Mouse (Mus musculus) lung, postnatal 0 days (tissue): Measurements from ENCODE around the gene Ccser1. TPM values are rescaled to one million over a fixed set of nuclear protein-coding genes. Genes with fewer than 3 reads are reported as not detected.

Source experiments
- ATAC-seq: fragments of 200-750 bp; cut with Nextera tagmentation; 2 replicates; pipeline ENCODE4 v1.8.0; 2017; ENCODE audit warnings: moderate library complexity
- DNase-seq: peaks from one replicate; pipeline ENCODE4 v3.0.0-alpha.2; 2016; ENCODE audit warnings: low spot score
- H3K27ac ChIP-seq: fragments of 300-500 bp; sonication (generic); 2 replicates; pipeline ENCODE4 v1.5.1; 2014; ENCODE audit warnings: antibody characterized with exemption, mild to moderate bottlenecking, low read length, mixed read lengths
- H3K27me3 ChIP-seq: fragments of 300-500 bp; sonication (generic); replicated peaks from 2 replicates; pipeline ENCODE4 v1.6.1; 2014; ENCODE audit warnings: low read length, mixed read lengths; ENCODE audit not compliant: insufficient read depth
- H3K36me3 ChIP-seq: fragments of 300-500 bp; sonication (generic); 2 replicates; pipeline ENCODE4 v1.6.1; 2014; ENCODE audit warnings: low read length, mixed read lengths; ENCODE audit not compliant: insufficient read depth
- H3K4me1 ChIP-seq: fragments of 300-500 bp; sonication (generic); 2 replicates; pipeline ENCODE4 v1.6.1; 2014; ENCODE audit warnings: antibody characterized with exemption, low read depth, low read length, mixed read lengths; ENCODE audit not compliant: insufficient read depth
- H3K4me2 ChIP-seq: fragments of 300-500 bp; sonication (generic); replicated peaks from 2 replicates; pipeline ENCODE4 v1.6.1; 2014; ENCODE audit warnings: low read depth, mild to moderate bottlenecking, low read length, moderate library complexity, mixed read lengths
- H3K4me3 ChIP-seq: fragments of 300-500 bp; sonication (generic); 2 replicates; pipeline ENCODE4 v1.5.1; 2014; ENCODE audit warnings: low read depth, low read length
- H3K9ac ChIP-seq: fragments of 300-500 bp; sonication (generic); replicated peaks from 2 replicates; pipeline ENCODE4 v1.6.1; 2014; ENCODE audit warnings: low read depth, mild to moderate bottlenecking
- H3K9me3 ChIP-seq: fragments of 300-500 bp; sonication (generic); 2 replicates; pipeline ENCODE4 v1.6.1; 2016; ENCODE audit warnings: low read length, mixed read lengths
- CTCF ChIP-seq: IDR thresholded peaks from 2 replicates; pipeline ENCODE4 v1.5.1; 2016; ENCODE audit warnings: antibody characterized with exemption, mild to moderate bottlenecking
- EP300 ChIP-seq: IDR thresholded peaks from 2 replicates; pipeline ENCODE4 v1.6.1; 2016; ENCODE audit warnings: antibody characterized with exemption, mild to moderate bottlenecking, control low read depth
- WGBS: fragments of 180-500 bp; shearing (Covaris S2); extraction: QIAGEN DNeasy Blood & Tissue Kit; methylation state at CpG from one replicate; pipeline ENCODE4 v1.1.7; 2014; 5-methylcytosine and 5-hydroxymethylcytosine counted together
- polyA plus RNA-seq: library from polyadenylated mRNA; unstranded; fragments of >200 nt; fragmentation: Nextera tagmentation; extraction: Ambion mirVana; gene quantifications from 2 replicates; pipeline ENCODE4 v1.2.1, GENCODE M21; 2015

Ccser1 gene
- polyA plus RNA-seq, 1 experiment from 2014 or later, result 7.5 TPM

- Histone ChIP-seq H3K9me3 (no peaks in the 10 kb centered on the region), H3K27ac (no peak overlapping the region), H3K9ac (no peak overlapping the region), H3K36me3 (no peaks in the 10 kb centered on the region), H3K4me2 (no peak overlapping the region), H3K27me3 (no peaks in the 10 kb centered on the region), H3K4me1 (no peaks in the 10 kb centered on the region), H3K4me3 (no peak overlapping the region)
- TF ChIP-seq EP300 (no peak), CTCF (no peak)
- ATAC-seq (no peak), DNase-seq (no peak)
Measured at GRCm38 (mm10) chr6:61155718-61156117, 24.4 kb upstream of the Ccser1 start.

- no peak for TF ChIP-seq CTCF
- TF ChIP-seq EP300, result no peak
- Histone ChIP-seq H3K9me3 (no peaks in the 10 kb centered on the region), H3K27me3 (no peaks in the 10 kb centered on the region), H3K27ac (no peak overlapping the region), H3K4me1 (no peaks in the 10 kb centered on the region), H3K36me3 (no peaks in the 10 kb centered on the region), H3K4me2 (no peak overlapping the region), H3K9ac (no peak overlapping the region), H3K4me3 (no peak overlapping the region)
- ATAC-seq (no peak), DNase-seq (peak; percentile 7)
Measured at GRCm38 (mm10) chr6:61162117-61162516, 18.0 kb upstream of the Ccser1 start.

GRCm38 (mm10) chr6:61166891-61167290, 13.2 kb upstream of the Ccser1 start:
- no peak overlapping the region for H3K4me2 ChIP-seq
- H3K27ac ChIP-seq, result no peak overlapping the region
- no peak overlapping the region for H3K9ac ChIP-seq
- ATAC-seq (peak; percentile 74), DNase-seq (peak; percentile 52)
- no peak overlapping the region for H3K4me3 ChIP-seq
- no peaks in the 10 kb centered on the region for H3K9me3 ChIP-seq
- H3K36me3 ChIP-seq, result no peaks in the 10 kb centered on the region
- H3K4me1 ChIP-seq, result no peaks in the 10 kb centered on the region
- 80% methylated on average over 1 of the region's 1 CpGs for WGBS
- no peaks in the 10 kb centered on the region for H3K27me3 ChIP-seq
- TF ChIP-seq EP300, result peak; percentile 17; the same call in 1 of the 2 replicates
- no peak for TF ChIP-seq CTCF

GRCm38 (mm10) chr6:61176126-61176525, 4.0 kb upstream of the Ccser1 start:
- DNase-seq (no peak), ATAC-seq (no peak)
- WGBS, result 88% methylated on average over 1 of the region's 1 CpGs

GRCm38 (mm10) chr6:61177476-61177875, 2.6 kb upstream of the Ccser1 start:
- no peaks in the 10 kb centered on the region for H3K9me3 ChIP-seq
- no peak overlapping the region for H3K4me2 ChIP-seq
- ATAC-seq, result no peak
- H3K36me3 ChIP-seq, result no peaks in the 10 kb centered on the region
- no peak for DNase-seq
- H3K9ac ChIP-seq, result no peak overlapping the region
- no peak overlapping the region for H3K4me3 ChIP-seq
- no peaks in the 10 kb centered on the region; the same call in 1 of the 2 replicates for H3K4me1 ChIP-seq
- H3K27ac ChIP-seq, result no peak overlapping the region
- TF ChIP-seq CTCF (no peak), EP300 (no peak)
- WGBS, result 82% methylated on average over 7 of the region's 7 CpGs
- no peaks in the 10 kb centered on the region for H3K27me3 ChIP-seq

More at GRCm38 (mm10) chr6:61176126-61176525, 4.0 kb upstream of the Ccser1 start:
- H3K4me3 ChIP-seq, result no peak overlapping the region
- H3K27ac ChIP-seq, result no peak overlapping the region
- no peaks in the 10 kb centered on the region for H3K27me3 ChIP-seq
- H3K4me1 ChIP-seq, result no peaks in the 10 kb centered on the region
- H3K36me3 ChIP-seq, result no peaks in the 10 kb centered on the region
- H3K9me3 ChIP-seq, result no peaks in the 10 kb centered on the region
- no peak overlapping the region for H3K4me2 ChIP-seq
- H3K9ac ChIP-seq, result no peak overlapping the region
- TF ChIP-seq CTCF (no peak), EP300 (no peak)

- Histone ChIP-seq H3K9ac (0 out of 2 replicates have a peak overlapping the region, but pooled peaks have one; percentile 13), H3K9me3 (no peaks in the 10 kb centered on the region), H3K27me3 (no peaks in the 10 kb centered on the region), H3K27ac (no peak overlapping the region), H3K4me3 (peak overlapping the region; percentile 72), H3K4me1 (no peaks in the 10 kb centered on the region; the same call in 1 of the 2 replicates), H3K36me3 (no peaks in the 10 kb centered on the region), H3K4me2 (peak overlapping the region; percentile 98)
- WGBS, result 2% methylated on average over 5 of the region's 5 CpGs
- no peak for ATAC-seq
- no peak for DNase-seq
- TF ChIP-seq EP300 (no peak), CTCF (no peak)
Measured at GRCm38 (mm10) chr6:61179641-61179948, 529 bp upstream of the Ccser1 start.

- no peaks in the 10 kb centered on the region for H3K36me3 ChIP-seq
- peak overlapping the region; percentile 43 for H3K9ac ChIP-seq
- H3K4me2 ChIP-seq, result peak overlapping the region; percentile 98
- H3K27me3 ChIP-seq, result no peaks in the 10 kb centered on the region
- no peaks in the 10 kb centered on the region; the same call in 1 of the 2 replicates for H3K4me1 ChIP-seq
- TF ChIP-seq EP300 (no peak), CTCF (no peak)
- peak overlapping the region; percentile 72 for H3K4me3 ChIP-seq
- no peaks in the 10 kb centered on the region for H3K9me3 ChIP-seq
- peak overlapping the region; percentile 66 for H3K27ac ChIP-seq
- ATAC-seq, result peak; percentile 40
- WGBS, result under 1% methylated on average over 38 of the region's 42 CpGs
- DNase-seq, result no peak
Measured at GRCm38 (mm10) chr6:61180756-61181191, 650 bp downstream of the Ccser1 start.
